Mouse (Mus musculus) hematopoietic stem cell, adult 5-6 weeks (primary cell): ENCODE results near the gene Otop3. TPM values are rescaled to one million over a fixed set of nuclear protein-coding genes. Genes with fewer than 3 reads are reported as not detected.

ENCODE experiments used
- ATAC-seq, 2 experiments: fragments of 125-278 bp in 1 of 2; replicated peaks in 1 of 2; 2 replicates each; pipeline ENCODE4 v1.8.0; 2016 to 2017; ENCODE audit warnings: inconsistent platforms in 2 of 2, mild to moderate bottlenecking in 2 of 2, moderate number of reproducible peaks in 2 of 2, low read depth in 1 of 2, moderate TSS enrichment in 1 of 2; ENCODE audit not compliant: low FRiP score in 2 of 2, poor library complexity in 2 of 2, severe bottlenecking in 2 of 2, insufficient read depth in 1 of 2, low TSS enrichment in 1 of 2
- total RNA-seq: library from RNA; stranded (forward); fragments of 172-1452, 232-1000 nt; gene quantifications from 2 replicates; pipeline ENCODE4 v1.2.3, GENCODE M21; 2017

The Otop3 gene
- total RNA-seq: not detected in 2 replicates

GRCm38 (mm10) chr11:115334531-115334930, at the start of gene Otop3:
Gene Otop3, plus strand, starts transcription at chr11:115334731.
- ATAC-seq: no peak

GRCm38 (mm10) chr11:115285282-115285681, 49.2 kb upstream of the Otop3 start:
- peak; percentile 70 to 74 for ATAC-seq

- no peak for ATAC-seq
Measured at GRCm38 (mm10) chr11:115286201-115286993, 48.1 kb upstream of the Otop3 start.

GRCm38 (mm10) chr11:115287386-115287785, 47.1 kb upstream of the Otop3 start:
- ATAC-seq: no peak

GRCm38 (mm10) chr11:115288305-115288704, 46.2 kb upstream of the Otop3 start:
- ATAC-seq: no peak

- no peak for ATAC-seq
Measured at GRCm38 (mm10) chr11:115289885-115290284, 44.6 kb upstream of the Otop3 start.

GRCm38 (mm10) chr11:115290314-115290713, 44.2 kb upstream of the Otop3 start:
- ATAC-seq: no peak

GRCm38 (mm10) chr11:115290919-115291318, 43.6 kb upstream of the Otop3 start:
- ATAC-seq: no peak

GRCm38 (mm10) chr11:115291503-115291902, 43.0 kb upstream of the Otop3 start:
- no peak for ATAC-seq

GRCm38 (mm10) chr11:115292631-115293375, 41.7 kb upstream of the Otop3 start:
- ATAC-seq: no peak

- ATAC-seq: no peak
Measured at GRCm38 (mm10) chr11:115295939-115296338, 38.6 kb upstream of the Otop3 start.

GRCm38 (mm10) chr11:115296471-115297210, 37.9 kb upstream of the Otop3 start:
- ATAC-seq: no peak

- peak; percentile 76 to 83 for ATAC-seq
Measured at GRCm38 (mm10) chr11:115297214-115297826, 37.2 kb upstream of the Otop3 start, which contains the start of gene Fads6. Gene Fads6, minus strand, starts transcription at chr11:115297663.

GRCm38 (mm10) chr11:115298160-115298559, 36.4 kb upstream of the Otop3 start:
- ATAC-seq: no peak

- ATAC-seq: no peak
Measured at GRCm38 (mm10) chr11:115300745-115301144, 33.8 kb upstream of the Otop3 start.

- no peak for ATAC-seq
Measured at GRCm38 (mm10) chr11:115301351-115301750, 33.2 kb upstream of the Otop3 start.

GRCm38 (mm10) chr11:115303167-115303566, 31.4 kb upstream of the Otop3 start:
- no peak for ATAC-seq
